Mouse (Mus musculus): ENCODE data around the gene Spef1. TPM values are rescaled to one million over a fixed set of nuclear protein-coding genes. Genes with fewer than 3 reads are reported as not detected.
A peak's percentile ranks its signal among the peaks of the same experiment; 100 is the strongest.

Gene Spef1
- total RNA-seq, 2 experiments from 2014 or later = 3.8 to 4.5 TPM

DNA sequence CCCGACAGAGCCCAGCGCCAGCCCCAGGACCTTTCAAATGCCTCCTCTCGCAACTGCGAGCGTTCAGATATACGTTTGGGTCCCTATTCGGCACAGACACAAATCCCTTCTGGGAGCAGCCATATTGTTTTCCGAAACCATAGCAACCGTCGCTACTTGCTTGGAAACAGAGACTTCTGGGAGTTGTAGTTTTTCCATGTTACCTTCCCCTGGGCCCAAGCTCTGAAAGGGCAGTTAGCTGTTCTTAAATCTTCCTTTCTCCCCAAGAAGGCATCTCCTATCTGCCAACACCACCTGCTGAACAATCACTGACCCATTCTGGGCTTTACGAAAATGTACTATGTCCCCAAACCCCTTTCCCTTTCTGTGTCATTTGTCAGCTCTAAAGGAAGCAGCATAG, 12.4 kb downstream of the Spef1 start:
- DNase-seq = no peak

- DNase-seq = no peak
Measured at GRCm38 (mm10) chr2:131172322-131172721, 14.8 kb downstream of the Spef1 start.

- DNase-seq = peak; percentile 66
Measured at GRCm38 (mm10) chr2:131171401-131172104, 15.5 kb downstream of the Spef1 start.

DNA sequence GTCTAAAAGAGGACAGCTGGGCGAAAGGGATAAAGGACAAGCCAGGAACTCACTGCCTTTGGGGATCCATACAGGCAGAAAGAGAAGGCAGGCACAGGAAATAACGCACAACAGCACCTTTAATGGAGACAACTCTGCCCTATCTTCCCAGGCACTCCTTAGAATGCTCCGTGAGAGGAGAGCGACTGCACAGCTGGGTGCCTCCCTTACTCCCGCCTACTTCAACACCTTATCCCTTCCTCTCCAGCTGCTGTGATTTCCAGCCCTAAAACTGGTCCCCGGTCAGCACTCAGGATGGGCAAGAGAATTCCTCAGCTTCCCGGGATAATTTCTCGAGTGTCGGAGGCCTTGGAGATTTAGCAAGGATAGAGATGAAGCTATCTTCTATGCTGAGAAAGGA, 16.1 kb downstream of the Spef1 start:
- DNase-seq = no peak

- DNase-seq = no peak
Measured at GRCm38 (mm10) chr2:131168914-131169313, 18.2 kb downstream of the Spef1 start.

DNA sequence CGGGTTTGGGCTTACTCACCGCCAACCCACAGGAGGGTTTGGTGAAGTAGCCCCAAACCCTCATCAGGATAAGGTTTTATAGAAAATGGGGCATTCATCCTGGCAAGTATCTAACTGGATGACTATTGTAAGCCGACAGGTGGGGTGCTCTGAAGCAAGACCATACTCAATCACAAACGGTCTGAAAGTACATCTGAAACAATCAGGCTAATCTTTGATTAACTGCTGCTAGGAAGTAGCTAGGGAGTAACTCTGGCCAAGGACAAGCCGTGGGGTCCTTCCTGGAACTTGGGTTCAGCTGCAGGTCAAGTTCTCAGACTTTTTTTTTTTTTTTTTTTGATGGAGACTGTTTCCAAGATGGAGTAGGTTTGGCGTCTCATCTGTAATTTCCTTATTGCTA, 19.1 kb downstream of the Spef1 start:
- no peak for DNase-seq

DNA sequence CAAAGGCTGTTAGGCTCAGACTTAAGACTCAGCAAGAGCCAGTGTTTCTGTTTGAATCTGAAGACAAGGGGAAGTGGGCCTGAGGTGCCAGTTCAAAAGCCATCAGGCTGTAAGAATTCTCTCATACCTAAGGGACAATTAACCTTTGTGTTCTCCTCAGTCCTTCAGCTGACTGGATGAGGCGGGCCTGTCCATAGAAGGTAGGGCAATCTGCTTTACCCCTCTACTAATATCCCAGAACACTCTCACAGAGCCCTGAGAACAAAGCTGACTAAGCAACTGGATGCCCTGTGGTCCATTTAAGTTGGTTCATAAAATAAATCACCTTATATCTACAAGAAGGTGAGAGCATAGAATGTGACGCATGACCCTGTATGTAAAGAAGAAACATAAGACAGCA, 20.9 kb downstream of the Spef1 start:
- DNase-seq = no peak

DNA sequence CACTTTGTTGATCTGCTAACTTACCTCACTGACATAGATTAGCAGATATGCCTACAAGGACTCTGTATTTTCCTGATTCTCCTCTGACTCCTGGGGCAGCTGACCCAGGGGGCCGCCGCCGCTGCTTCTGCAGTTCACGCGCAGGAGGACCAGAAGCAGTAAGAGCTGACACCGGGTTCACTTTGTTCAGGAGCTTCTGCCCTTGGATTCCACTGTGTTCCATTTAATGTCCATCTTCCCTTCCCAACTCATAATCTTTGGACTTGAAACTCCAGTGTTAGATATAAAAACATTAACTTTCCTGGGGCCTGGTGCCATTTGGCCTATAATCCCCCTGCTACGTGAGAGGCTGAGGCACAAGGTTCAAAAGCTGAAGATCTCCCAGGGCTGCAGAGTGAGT, 23.2 kb downstream of the Spef1 start:
- no peak for DNase-seq

- no peak for DNase-seq
Measured at GRCm38 (mm10) chr2:131160671-131161111, 26.4 kb downstream of the Spef1 start.

DNA sequence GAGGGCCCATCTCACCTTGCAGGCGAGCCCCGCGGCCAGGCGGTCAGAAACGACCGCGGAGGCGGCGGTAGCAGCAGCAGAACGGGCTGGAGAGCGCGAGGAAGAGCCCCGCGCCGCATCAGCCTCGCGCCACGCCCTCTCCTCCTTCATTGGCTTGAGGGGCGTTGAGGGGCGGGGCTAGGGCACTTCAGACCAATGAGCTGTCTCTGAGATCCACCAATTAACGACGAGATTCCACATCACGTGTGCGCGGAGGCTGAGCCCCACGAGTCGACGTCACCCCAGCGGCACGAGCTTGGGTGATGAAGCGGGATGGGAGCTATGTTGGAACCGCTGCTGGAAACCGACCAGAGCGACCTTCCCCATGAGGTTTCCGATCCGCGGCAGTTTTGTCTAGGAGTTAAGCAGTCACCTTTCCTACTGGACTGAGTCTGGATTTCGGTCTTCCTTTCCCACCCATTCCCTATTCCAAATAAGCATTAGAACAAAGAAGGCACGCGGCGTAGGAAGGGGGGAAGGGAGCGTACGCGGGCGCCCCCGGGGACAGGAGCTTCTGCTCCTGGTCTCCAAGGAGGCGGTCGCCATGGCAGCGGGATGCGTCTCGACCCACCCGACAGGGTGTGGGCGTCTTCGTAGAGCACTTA, 27.0 kb downstream of the Spef1 start, which contains the start of gene 1700037H04Rik:
TSS of gene 1700037H04Rik (minus strand) at position 144 of the 644 bp plus-strand sequence.
- peak; percentile 94 for DNase-seq

GRCm38 (mm10) chr2:131159491-131159910, 27.6 kb downstream of the Spef1 start:
- DNase-seq = no peak

- no peak for DNase-seq
Measured at GRCm38 (mm10) chr2:131156987-131157386, 30.1 kb downstream of the Spef1 start.

GRCm38 (mm10) chr2:131154036-131154435, 33.0 kb downstream of the Spef1 start:
- no peak for DNase-seq

DNA sequence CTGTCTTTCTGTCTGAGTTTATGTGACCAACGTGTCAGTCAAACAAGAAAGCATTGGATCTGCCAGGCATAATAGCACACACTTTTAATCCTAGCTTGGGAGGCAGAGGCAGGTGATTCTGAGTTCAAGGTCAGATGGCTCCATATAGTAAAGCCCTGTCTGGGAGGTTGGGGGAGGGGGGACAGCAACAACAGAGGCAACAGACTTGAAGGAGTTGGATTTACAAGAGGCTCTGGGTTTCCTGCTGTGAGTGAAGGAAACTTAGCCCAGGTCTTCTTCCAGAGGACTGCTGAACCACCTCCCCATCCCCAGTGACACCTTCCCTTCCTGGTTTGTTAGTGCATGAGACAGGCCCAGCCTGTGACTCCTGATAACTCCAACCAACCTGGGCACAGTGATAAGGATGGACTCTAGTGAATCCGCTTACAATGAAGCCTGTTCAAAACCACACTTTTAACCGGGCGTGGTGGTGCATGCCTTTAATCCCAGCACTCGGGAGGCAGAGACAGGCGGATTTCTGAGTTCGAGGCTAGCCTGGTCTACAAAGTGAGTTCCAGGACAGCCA, 34.8 kb downstream of the Spef1 start:
- no peak for DNase-seq

- no peak for DNase-seq
Measured at GRCm38 (mm10) chr2:131149254-131149578, 37.9 kb downstream of the Spef1 start.

GRCm38 (mm10) chr2:131148353-131149253, 38.5 kb downstream of the Spef1 start:
- DNase-seq = no peak

GRCm38 (mm10) chr2:131147043-131147365, 40.1 kb downstream of the Spef1 start:
- DNase-seq = no peak

DNA sequence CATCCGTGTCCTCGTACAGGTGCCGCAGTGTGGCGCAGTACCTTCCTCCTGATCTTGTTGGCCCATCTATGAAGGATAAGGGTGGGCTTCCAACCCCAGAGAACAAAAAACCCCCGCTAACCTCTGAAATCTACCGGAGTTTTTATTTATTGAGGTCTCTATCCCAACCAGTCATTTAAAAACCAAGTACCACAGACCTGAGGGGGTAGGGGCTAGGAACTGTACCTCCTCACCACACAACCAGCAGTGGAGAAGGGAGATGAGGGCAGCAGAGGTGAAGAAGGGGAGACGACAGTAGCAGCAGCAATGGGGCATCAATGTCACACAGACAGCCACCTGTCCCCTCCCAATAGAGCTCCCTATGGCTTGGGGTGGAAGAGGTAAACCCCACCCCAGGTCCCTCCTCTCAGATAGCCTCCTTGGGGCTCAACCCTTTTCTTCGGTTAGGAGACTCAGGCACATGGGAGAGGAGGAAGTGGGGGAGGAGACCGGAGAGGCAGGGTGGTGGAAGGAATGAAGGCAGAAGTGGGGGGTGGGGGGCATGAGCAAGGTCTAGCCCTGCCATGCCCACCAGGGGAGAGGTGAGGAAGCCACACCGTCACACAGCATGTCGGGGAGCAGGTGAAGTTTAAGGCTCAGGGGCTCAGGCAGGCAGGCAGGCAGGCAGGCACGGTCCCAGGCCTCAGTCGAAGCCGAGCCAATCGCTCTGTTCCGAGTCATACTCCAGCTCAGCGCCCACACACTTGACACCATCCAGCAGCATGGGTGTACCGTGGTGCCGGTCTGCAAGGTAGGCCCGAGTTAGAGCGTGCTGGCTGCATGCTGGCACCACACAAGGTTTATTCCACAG, 40.7 kb downstream of the Spef1 start:
- no peak for DNase-seq

GRCm38 (mm10) chr2:131145536-131145935, 41.5 kb downstream of the Spef1 start:
- DNase-seq = no peak

GRCm38 (mm10) chr2:131145121-131145520, 42.0 kb downstream of the Spef1 start:
- DNase-seq = no peak

DNA sequence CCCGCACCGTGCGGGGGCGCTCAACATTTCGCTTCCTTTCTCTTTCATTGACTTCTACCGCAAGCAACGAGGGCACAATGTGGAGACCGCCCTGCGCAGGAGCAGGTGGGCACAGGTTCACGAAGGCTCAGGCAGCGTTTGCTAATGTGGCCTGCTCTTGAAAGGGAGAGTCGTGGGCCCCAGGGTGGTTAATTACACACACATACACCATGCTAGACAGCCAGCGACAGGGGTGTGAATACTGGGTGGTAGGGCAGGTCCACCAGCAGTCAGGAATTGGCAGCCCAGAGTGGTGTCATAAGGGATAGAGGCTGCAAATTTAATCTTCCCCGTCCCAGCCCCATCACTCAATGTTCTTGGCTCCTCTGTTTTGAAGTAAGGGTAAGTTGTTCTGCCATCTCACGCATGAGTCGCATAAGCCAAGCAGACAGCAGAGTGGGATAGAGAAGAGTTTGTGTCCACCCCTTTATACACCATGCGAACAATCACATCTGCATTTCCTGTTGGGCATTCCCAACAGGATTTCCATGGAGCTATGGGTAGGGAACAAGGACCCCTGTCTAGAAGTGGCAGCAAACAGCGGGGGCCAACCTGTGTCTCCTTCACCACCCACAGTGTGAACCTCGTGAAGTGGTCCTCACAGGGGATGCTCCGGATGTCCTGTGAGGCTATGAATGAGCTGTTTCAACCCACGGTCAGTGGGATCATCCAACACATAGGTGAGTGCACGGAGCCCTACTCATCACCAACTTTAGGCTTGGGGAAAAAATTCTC, 43.9 kb downstream of the Spef1 start:
- no peak for DNase-seq

All from gastrocnemius, postnatal 10 days (tissue).